Mouse (Mus musculus): ENCODE results near the gene Myh7.

The Myh7 gene

DNA sequence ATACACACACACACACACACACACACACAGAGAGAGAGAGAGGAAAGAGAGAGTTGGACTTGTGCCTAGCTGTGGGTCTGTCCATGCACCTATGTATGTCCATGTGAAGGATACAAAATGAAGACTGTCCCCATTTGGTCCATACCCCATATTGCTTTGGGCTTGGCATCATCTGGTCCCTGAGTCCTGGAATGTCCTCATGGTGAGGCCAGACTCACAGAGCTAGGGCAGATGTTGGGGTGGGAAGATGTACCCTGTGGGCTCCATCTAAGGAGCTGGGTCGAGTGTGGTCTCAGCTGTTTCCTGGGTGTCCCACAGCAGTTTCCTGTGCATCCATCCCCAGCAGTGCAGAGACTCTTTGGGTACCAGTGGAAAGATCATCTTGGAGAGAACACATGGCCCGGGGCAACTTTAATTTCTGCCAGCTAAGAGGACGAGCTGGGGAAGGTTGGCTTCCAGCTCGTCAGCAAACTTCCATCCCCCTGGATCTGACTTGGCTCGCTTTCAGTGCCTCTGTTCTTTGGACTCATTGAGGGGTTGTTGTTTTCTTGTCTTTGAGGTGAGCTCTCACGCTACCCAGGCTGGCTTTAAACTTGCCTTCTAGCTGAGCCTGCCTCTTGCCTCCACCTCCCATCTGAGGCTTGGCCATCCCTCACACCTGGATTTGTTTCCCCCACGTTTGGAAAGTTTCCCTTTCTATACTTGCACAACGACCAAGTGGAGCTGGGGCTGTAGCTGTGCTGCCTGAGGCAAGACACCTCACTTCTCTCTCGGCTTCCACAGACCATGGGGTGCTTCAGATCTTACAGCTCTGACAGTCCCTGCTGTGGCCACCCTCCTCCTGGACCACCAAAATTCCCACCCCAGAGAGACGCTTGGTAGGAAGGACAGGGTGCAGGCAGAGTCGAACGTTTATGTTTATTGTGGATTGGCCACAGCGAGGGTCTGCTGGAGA is 53.1 kb downstream of the Myh7 start:
- no peak for DNase-seq

DNA sequence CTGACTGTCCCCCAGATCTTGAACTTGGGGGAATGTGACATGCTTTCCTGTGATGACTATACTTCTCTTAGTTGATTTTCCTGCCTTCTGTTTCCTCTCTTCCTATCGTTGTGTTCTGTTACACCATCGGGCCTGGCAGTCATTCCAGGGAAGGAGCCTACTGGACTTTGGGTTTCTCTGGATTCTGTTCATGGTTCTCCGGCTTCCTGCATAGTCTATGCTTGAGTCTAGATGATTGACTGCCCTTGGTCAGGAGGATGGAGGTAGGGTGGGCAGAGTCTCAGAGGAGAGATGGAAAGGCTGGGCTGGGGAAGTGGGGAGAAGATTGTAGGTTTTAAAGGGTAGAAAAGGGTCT is 54.3 kb downstream of the Myh7 start:
- no peak for DNase-seq

DNA sequence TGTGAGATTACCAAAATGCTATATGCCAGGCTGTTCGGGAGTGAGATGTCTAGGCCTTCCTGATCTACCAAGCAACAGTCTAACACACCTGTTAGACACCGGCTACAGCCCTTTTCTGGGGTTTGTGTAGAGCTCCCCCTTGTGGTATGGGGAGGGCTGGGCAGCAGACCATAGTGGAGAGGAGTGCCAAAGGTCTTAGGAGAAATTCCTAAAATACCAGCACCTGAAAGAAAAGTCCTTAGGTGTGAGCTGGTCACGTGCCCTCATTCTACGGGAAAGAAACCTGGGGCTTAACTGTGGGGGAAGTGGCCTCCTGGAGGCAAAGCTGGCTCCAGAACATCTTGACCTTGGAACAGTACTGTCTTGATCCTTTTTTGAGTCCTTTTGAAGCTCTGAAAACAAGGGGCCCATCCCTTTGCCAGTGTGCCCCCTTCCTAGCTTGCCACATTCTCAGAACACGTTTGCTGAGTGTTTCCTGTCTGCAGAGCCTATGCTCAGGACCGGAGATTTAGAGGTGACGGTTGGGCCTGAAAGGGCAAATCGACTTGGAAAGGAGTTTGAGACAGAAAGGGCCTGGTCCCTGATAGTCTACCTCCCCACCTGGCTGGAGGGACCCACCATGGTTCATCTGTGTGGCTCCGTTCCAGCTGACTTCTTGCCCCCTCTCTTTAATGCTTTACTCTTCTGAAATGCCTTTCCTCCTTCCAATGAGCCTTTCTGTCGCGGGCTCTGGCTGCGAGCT is 54.8 kb downstream of the Myh7 start:
- peak; percentile 63 for DNase-seq

DNA sequence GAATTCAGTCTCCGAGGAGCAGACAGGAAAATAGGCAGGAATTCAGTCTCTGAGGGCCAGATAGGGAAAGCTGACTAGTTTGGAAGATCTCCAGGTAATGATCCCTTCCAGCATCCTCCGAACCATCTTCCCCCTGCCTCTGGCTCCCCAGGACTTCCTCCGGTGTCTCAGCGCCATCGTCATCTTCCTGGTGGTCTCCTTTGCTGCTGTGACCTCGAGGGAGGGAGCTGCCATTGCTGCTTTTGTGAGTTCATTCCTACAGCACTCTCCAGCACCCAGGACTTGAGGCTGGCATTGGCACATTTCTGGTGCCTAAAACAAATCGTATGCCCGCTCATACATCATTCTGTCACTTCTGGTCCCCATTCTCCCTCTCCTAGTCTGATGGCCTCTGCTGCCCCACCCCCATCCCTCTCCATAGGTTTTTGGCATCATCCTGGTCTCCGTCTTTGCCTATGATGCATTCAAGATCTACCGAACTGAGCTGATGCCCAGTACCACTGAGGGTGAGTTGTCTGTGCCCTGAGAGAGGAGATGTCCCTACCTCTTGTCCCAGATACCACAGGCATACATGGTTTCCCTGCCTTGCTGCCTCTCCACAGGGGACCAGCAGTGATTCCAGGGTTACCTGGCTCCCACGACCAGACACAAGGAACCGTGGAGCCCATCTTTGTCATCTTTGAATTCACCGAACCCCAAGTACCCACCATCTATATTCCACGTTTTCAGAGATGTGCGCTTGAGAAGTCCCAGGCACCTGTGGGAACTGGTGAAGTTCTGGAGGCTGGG is 55.8 kb downstream of the Myh7 start:
- DNase-seq: no peak

DNA sequence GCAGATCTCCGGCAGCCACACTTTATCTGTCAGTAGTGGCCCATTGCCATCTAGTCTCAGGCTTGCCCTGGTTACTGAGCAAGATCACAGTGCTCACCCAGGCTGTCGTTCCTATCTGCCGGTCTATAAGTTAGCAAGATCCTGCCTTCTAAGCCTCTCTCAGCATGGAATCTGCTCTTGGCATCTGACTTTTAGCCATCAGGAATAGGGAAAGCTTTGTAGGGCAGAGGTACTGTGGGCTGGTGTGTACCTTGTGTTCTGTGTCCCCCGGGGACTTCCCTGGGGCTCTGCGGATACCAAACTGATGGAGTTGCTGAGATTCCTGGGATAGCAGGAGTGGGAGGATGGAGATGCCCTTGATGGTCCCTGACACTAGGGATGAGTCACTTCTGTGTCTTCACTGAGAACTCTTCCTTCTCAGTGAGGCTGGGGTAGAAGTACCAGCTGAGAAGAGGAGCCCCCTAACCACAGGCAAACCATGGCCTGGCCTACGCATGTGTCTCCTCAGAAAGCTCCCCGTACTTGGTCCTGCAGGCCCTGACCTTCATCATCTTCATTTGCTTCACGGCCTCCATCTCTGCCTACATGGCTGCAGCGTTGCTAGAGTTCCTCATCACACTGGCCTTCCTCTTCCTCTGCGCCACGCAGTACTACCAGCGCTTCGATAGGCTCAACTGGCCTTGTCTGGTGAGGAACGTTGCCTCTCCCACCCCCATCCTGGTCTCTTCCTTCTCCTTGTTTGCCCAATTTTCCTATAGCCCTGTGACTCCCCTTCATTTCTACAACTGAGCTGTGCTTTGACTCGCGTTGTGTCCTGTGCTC is 56.9 kb downstream of the Myh7 start:
- DNase-seq: no peak

DNA sequence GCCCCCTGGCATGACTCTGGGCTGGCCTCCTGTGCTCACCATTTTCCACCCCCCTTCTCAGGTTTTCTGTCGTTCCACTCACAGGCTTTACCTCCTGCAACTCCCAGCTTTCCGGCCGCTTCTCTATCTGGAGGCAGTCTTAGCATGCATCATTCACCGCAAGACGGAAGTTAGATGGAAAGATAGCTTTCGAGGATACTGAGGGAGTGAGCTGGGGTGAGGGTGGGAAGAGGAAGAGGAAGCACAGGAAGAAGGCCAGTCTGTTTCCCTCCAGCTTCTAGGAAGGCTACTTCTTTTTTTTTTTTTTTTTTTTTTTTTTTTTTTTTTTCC is 57.6 kb downstream of the Myh7 start:
- no peak for DNase-seq

DNA sequence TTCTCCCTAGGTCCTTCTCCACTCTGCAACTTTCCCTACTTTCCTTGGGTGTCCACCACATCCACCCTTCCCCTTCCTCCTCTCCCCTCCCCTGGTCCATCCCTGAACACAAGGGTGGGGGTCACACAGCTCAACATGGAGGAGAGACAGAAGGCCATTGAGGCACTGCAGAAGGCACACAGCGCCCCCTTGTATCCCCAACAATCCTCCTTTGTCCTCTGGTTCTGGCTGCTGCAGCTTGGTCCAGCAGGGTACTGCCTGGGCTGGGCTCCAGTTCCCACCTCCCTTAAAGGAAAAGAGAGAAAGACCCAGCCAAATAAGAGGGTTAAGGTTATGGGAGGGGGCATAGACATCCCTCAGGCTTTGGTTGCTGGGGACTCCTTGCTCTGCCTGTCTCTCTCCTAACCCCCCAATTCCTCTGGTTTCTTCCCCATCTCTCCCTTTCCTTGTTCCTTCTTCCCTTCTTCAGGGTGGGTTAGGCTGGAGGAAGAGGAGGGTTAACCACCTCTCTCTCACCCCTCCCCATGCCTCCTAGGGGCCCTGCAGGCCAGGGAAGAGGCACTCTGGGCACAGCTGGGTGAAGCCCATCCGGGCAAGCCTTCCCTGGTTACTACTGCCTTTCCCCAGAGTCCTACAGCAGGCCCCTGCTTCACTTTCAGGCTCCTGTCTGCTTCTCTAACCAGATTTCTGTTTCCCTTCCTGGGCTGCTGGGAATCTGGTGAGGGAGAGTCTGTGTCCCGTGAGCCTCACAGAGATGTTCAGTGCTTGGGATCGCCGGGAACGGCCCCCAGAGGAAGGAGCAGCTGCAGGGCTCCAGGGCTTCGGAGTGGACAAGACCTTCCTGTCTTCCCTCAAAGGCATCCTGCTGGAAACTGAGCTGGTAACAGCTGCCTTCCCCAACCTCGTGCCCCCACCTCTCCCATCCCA is 58.3 kb downstream of the Myh7 start, which contains the start of gene Cmtm5:
Gene Cmtm5, plus strand, starts transcription at position 358 of the 927 bp plus-strand sequence.
- DNase-seq: peak; percentile 50

DNA sequence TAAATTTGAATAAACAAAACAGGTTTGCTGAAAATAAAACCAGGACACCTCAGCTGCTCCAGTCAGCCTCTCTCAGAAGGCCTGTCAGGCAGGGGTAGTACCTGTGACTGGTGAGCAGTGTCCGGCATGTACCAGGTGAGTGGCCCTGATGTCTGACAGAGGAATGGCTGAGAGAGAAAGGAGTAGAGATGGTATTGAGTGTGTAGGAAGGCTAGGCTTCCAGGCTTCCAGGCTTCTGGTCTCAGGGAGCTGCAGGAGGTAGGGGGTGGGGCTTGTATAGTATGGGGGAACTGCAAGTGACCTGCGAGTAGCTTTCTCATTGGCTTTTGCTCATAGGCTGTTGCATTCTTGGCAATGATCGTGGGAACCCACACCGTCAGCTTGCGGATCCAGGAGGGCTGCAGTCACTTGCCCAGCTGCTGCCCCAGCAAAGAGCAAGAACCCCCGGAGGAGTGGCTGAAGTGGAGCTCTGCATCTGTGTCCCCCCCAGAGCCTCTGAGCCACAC is 61.7 kb downstream of the Myh7 start, which contains the start of gene Il25:
Gene Il25, plus strand, starts transcription at position 51 of the 506 bp plus-strand sequence.
- DNase-seq: no peak

DNA sequence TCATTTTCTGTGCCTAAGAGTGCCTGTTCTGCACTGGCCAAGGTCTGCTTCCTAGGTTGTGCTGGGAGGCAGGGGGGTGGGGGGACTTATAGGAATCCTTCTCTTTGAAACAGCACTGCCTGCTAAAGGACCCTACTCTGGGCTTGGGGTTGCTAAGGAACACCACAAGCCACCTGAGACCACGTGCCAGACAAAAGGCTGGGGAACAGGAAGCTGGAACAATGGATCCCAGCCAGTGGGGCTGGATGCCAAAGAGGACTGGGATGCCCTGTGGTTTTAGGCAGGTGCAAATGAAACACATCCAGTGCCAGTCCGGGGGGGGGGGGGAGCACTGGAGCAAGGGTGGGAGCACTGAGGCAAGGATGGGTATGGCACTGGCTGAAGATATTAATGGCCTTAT is 64.0 kb downstream of the Myh7 start:
- no peak for DNase-seq

DNA sequence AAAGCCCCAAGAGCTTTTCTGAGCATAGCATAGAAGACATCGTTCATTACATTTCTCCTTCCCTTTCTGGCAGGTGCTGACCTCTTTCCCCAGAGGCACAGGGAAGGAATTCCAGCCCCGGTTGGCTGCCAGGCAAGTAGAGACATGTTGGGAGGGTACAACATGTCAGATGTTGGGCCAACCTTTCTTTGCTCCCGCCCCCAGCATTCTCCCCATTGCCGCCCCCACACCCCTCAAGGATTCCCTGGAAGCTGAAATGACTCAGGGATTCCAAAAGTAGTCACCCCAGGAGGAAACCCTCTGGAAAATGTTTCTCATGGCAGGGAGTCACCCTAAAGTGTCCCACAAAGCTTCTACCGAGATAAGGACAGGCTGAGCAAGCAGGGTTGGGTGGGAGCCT is 64.6 kb downstream of the Myh7 start:
- DNase-seq: no peak

DNA sequence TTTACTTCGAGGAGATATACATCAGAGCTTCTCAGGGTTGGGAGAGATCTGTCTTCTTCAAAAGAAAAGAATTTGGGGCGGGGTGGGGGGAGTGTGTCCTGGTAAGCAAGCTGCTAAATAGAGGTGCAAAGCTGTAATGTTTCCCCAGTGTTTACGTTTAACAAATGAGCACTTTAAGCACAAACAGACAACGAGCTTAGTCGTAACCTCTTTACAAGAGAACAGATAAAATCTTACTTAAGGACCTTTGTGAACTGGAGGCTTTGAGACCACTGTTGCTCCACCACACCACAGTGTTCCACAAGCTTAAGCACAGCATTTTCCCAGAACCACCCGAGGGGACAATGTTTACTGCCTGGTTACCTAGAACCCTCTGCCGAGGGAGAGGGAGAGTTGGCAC is 67.1 kb downstream of the Myh7 start:
- no peak for DNase-seq

DNA sequence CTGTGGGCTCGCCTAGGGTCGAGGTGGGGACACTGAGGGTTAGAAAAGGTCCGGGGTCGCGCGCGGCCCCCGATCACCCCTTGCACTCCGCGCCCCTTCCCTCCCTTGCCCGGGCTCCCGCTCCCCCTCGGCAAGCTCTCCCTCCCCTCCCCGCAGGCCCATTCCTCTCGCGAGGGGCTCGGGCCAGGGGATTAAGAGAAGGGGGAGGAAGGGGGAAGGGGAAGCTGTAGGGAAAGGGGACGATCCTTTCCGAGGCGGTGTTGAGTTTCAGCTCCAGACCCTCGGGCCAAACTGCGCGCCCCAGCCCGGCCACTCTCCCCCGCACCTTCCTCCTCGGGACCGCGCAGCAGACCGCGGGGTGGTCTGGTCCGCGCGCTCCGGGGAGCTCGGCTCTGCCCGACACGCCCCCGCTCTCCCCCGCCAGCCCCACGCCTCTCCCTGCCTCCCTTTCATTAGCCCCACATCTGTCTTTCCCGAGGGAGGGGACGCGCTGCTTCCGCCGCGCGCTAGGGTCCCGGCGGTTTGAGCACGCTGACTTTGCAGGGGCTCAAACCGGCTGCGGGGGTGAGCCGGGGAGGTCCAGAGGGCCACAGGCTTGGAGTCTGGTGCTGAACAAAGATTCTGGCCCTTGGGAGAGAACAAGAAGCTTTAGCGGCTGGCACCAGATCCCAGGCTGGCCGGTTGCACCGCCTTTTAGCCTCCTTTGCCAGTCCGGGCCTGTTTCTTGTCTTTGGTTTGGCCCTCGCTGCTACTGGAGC is 67.8 kb downstream of the Myh7 start:
- no peak for DNase-seq

DNA sequence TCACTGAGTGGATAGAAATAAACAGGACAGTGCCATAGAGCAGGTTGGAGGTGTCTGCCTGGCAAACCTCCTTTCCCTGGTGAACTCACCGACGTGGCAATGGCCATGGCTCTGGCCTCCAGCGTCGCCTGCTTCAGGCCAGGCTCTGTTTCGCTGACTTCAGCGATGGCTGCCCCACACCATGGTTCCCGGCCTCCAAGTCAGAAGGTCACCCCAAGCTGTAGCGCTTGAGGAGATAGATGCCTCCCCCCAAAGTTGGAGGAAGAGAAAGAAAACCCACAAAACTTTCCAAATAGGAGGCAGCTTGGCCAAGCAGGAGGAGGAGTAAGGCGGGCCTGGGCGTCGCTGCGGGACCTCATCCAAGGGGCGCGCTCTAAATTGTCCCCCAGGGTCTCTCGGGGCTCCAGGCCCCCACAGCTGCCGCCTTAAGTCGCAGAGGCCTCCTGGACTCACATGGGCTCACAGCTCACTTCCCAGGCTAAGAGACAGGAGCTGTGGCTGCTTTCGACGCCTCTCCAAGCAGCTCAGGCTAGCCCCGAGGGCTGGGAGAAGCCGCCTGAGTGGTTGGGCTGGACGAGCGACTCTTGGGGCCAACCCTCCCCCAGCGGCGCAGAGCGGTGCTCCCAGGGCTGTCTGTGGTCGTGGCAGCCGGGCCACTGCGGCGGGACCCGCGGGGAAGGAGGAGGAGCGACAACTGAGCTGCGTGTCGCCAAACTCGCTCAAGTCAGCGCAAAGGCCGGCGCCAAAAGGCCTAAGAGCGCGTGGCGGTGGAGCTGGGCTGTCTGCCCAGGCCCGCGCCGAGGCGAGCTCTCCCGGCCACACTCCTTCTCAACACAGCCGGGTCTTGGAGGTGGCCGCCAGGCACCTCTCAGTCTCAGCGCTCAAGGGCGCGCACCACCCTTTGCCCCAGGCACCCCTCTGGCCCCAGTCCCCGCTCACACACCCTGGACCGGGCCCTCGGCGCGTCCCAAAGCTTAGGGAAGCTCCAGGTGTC is 68.8 kb downstream of the Myh7 start, which contains the start of gene Efs:
Gene Efs, minus strand, starts transcription at position 778 of the 994 bp plus-strand sequence.
- peak; percentile 50 for DNase-seq

DNA sequence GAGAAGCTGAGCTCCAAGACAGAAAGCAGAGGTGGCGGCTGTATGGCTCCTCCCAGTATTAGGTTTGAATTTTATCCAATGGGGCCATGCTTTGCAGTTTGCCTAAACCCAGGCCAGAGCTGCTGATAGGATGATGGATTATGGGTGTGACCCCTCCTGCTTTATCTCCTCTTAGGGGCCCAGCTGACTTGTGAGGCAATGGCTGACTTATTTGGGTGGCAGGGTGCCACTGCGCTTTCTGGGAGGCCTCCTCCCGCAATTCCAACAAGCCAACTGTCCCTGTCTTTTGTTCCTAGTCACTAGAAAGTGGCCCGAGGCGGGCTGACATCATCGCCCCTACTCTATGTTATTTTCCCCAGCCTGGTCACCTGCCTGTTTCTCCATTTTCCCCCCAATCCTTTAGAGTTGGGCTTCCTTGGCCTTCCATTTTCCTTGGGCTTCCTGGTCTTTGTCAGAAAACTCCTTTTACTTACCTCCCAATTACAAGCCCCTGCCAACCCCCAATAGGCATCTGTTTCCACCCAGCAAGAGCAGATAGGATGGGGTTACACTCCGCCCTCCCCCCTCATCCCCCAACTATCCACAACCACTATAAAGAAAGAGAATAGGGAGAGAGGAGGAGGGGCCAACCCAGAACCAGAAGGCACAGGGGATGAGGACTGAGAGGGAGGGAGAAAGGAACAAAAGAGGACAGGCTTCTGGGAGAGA is 69.6 kb downstream of the Myh7 start:
- DNase-seq: no peak
